Mouse (Mus musculus) liver, adult 2 months (tissue): Measurements from ENCODE around the gene Mylk4. TPM values are rescaled to one million over a fixed set of nuclear protein-coding genes. Genes with fewer than 3 reads are reported as not detected.

ENCODE experiments used
- DNase-seq: peaks from one replicate; pipeline ENCODE4 v3.0.0-alpha.2; 2011; ENCODE audit warnings: low read depth, low spot score; ENCODE audit errors: extremely low read depth
- H3K27ac ChIP-seq: fragments of 200-500 bp; replicated peaks from 2 replicates; pipeline ENCODE4 v1.5.1; 2012; ENCODE audit warnings: low read depth, mild to moderate bottlenecking, control low read depth, inconsistent platforms, low read length; ENCODE audit not compliant: insufficient read depth
- H3K27me3 ChIP-seq: fragments of 200-500 bp; 2 replicates; pipeline ENCODE4 v1.6.1; 2012; ENCODE audit warnings: mild to moderate bottlenecking, moderate library complexity, low read length, inconsistent platforms; ENCODE audit not compliant: control insufficient read depth, insufficient read depth
- H3K36me3 ChIP-seq: fragments of 200-500 bp; 2 replicates; pipeline ENCODE4 v1.6.1; 2012; ENCODE audit warnings: low read length, inconsistent platforms; ENCODE audit not compliant: control insufficient read depth, insufficient read depth
- H3K4me1 ChIP-seq: fragments of 200-500 bp; 2 replicates; pipeline ENCODE4 v1.6.1; 2011; ENCODE audit warnings: low read length; ENCODE audit not compliant: control insufficient read depth, insufficient read depth
- H3K4me3 ChIP-seq: fragments of 200-500 bp; 2 replicates; pipeline ENCODE4 v1.5.1; 2011; ENCODE audit warnings: low read depth, mild to moderate bottlenecking, control low read depth, low read length, moderate library complexity; ENCODE audit not compliant: insufficient read depth
- H3K79me2 ChIP-seq: fragments of 200-500 bp; 2 replicates; pipeline ENCODE4 v1.6.1; 2012; ENCODE audit warnings: inconsistent platforms, mild to moderate bottlenecking, low read length, moderate library complexity; ENCODE audit not compliant: control insufficient read depth, insufficient read depth
- H3K9ac ChIP-seq: fragments of 200-500 bp; 2 replicates; pipeline ENCODE4 v1.6.1; 2012; ENCODE audit warnings: low read depth, mild to moderate bottlenecking, control low read depth, inconsistent platforms, low read length
- CTCF ChIP-seq: fragments of 200-500 bp; IDR thresholded peaks from 2 replicates; pipeline ENCODE4 v1.5.1; 2011; ENCODE audit warnings: low read depth, low read length, control low read depth
- POLR2A ChIP-seq: fragments of 200-500 bp; IDR thresholded peaks from 2 replicates; pipeline ENCODE4 v1.6.1; 2011; ENCODE audit warnings: low read length, control low read depth; ENCODE audit not compliant: insufficient read depth; ENCODE audit errors: extremely low read depth
- WGBS: fragments of 180-500 bp; shearing (Covaris S2); methylation state at CpG from one replicate; pipeline ENCODE4 v1.1.7; 2018; 5-methylcytosine and 5-hydroxymethylcytosine counted together
- polyA plus RNA-seq: library from polyadenylated mRNA; depleted of rRNA; stranded (reverse); fragments of >200 nt; gene quantifications from 2 replicates; pipeline ENCODE4 v1.2.3, GENCODE M21; 2012
- total RNA-seq: library from RNA; depleted of rRNA; stranded (reverse); fragments of >200 nt; gene quantifications from 2 replicates; pipeline ENCODE4 v1.2.3, GENCODE M21; 2014

The Mylk4 gene
- total and polyA plus RNA-seq, 2 experiments: 0.37 TPM; not detected in 1

DNA sequence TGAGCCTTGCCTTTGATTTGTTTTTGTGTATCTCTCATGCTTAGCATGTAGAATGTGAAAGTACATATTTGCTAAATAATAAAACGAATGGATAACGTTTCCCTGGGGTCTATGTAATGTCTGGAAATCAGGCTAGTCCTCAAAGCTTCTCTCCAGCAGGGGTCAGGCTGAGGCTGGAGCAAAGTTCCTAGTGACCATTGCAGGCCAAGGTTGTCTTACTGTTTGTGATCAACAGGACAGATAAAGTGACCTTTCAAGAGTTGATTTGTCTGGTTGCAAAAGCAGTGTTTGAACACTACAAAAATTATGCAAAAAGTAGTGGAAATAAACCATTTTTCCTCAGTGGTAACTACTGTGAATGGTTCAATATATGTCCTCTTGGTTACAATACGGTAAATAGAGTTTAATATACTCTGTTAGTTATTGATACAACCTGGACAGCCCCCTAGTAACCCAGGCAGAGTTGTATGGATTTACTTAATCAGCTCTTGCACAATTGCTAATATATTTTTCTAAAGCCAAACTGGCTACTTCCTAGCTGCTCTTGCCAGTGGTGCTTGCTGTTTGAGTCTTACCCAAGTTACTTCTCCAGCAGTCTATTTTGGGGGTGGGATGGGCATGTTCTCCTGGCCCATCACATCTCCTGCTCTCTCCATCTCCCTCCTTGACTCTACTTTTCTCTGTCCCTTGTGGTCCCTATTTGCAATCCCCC, 43.5 kb upstream of the Mylk4 start:
- Histone ChIP-seq H3K4me3 (no peak overlapping the region), H3K9ac (peak overlapping the region; percentile 41; the same call in 1 of the 2 replicates), H3K27me3 (no peaks in the 10 kb centered on the region), H3K4me1 (peaks cover 28% of the 10 kb centered on the region), H3K79me2 (no peaks in the 10 kb centered on the region), H3K27ac (peak overlapping the region; percentile 95), H3K36me3 (0 out of 2 replicates have a peak, but pooled peaks cover 2% of the 10 kb centered on the region)
- WGBS: 20% methylated on average over 3 of the region's 3 CpGs
- TF ChIP-seq CTCF: peak; percentile 51; the same call in 1 of the 2 replicates
- TF ChIP-seq POLR2A: no peak
- peak; percentile 95 for DNase-seq

DNA sequence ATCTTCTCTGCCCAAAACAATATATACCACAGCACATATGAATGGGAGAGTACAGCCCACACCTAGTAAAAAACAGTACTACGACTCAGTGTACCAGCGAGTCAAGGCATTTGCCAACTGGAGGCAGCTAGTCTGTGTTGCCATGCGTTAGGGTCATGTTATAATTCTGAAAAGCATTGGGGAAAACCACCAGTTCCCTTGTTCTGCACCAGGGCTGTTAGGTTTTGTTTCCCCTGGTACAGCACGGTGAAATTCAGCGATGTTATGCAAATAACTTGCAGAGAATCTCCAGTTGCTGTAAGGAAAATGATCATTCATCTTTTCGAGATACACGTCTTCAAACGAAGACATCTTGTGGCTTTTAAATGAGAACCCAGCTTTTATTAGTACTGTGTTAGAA, 41.8 kb upstream of the Mylk4 start:
- Histone ChIP-seq H3K36me3 (peaks cover 5% of the 10 kb centered on the region), H3K4me1 (peaks cover 33% of the 10 kb centered on the region), H3K79me2 (no peaks in the 10 kb centered on the region), H3K27me3 (no peaks in the 10 kb centered on the region), H3K9ac (no peak overlapping the region), H3K27ac (peak overlapping the region; percentile 82), H3K4me3 (no peak overlapping the region)
- TF ChIP-seq POLR2A (no peak), CTCF (no peak)
- WGBS: 79% methylated on average over 8 of the region's 8 CpGs
- no peak for DNase-seq

DNA sequence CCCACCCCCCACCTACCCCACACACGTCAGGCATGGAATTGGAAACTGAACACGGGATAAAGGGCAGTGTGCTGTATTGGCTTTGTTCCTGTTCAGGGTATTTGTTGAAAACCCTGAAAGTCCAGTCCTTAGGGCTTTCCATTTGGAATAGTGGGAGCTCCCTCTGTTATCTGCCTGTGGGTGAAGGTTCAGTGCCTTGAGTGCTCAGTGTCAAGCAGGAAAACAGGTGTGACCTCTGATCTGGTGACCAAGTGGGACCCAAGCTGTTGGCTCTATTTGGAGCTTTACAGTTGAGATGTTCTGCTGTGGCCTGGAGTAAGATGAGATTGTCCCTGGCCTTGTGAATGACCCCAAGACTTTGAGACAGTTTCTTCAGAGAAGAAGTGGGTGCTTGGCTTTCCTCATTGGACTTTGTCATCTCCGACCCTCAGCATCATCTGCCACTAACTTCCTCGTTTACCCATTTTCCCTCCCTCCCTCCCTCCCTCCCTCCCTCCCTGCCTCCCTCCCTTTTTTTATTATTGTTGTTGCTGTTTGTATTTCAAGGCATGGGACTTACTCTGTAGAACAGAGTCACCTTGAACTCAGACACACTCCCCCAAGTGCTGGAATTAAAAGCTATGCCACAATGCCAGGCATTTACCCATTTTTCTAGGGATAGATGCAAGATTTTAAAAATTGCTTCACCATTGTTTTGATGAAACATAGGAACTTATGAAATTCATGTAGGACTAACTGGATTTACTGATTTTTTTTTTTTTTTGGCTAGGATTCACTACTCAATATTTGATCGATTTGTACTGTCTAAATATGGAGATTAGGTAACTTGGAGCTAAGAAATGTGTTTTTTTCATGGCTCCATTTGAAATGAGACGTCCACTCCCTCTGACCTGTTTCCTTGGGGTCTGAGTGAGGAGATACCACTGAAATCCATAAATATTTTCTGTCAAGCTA, 40.9 kb upstream of the Mylk4 start:
- TF ChIP-seq POLR2A (no peak), CTCF (no peak)
- Histone ChIP-seq H3K4me1 (peaks cover 33% of the 10 kb centered on the region), H3K9ac (no peak overlapping the region), H3K79me2 (no peaks in the 10 kb centered on the region), H3K4me3 (no peak overlapping the region), H3K27me3 (no peaks in the 10 kb centered on the region), H3K36me3 (peaks cover 5% of the 10 kb centered on the region), H3K27ac (peak overlapping the region; percentile 88)
- DNase-seq: peak; percentile 100
- WGBS: 17% methylated on average over 6 of the region's 6 CpGs

DNA sequence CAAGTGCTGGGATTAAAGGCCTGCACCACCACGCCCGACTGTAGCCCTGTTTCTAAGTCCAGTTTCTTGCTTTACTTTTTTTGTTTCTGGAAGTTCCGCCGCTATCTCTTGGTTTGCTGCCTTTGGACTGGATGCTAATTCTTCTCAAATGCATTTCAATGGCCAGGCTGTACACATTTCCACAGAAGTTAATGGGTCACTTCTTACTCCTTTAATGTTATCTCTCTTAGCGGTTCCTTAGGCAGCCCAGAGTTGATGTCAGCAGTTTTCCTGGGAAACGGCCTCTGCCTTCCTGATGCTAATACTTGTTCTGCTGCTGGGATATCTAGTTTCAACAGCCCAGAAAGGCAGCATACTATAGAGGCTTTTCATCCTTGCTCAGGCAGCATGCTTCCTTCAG, 39.4 kb upstream of the Mylk4 start:
- Histone ChIP-seq H3K27me3 (no peaks in the 10 kb centered on the region), H3K4me1 (peaks cover 33% of the 10 kb centered on the region), H3K36me3 (peaks cover 13% of the 10 kb centered on the region), H3K9ac (no peak overlapping the region), H3K27ac (peak overlapping the region; percentile 64), H3K4me3 (no peak overlapping the region), H3K79me2 (no peaks in the 10 kb centered on the region)
- TF ChIP-seq CTCF: no peak
- no peak for TF ChIP-seq POLR2A
- 71% methylated on average over 6 of the region's 6 CpGs for WGBS
- peak; percentile 22 for DNase-seq

DNA sequence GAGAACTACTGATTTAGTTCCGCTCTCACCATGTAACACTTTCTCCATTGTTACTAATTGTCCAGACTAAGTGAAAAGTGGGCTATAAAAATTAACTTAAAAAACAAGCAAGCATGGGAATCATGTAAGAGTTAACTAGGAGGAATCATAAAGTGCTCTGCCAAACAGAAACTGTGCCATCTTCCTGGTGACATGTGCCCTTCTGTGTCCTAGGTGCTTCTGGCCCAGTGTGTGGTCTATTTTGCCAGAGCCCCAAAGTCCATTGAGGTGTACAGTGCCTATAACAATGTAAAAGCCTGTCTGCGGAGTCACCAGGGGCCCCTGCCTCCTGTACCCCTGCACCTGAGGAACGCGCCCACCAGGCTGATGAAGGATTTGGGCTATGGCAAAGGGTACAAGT, 37.9 kb upstream of the Mylk4 start:
- Histone ChIP-seq H3K4me3 (no peak overlapping the region), H3K79me2 (no peaks in the 10 kb centered on the region), H3K36me3 (peaks cover 23% of the 10 kb centered on the region), H3K9ac (no peak overlapping the region), H3K4me1 (peaks cover 26% of the 10 kb centered on the region), H3K27ac (peak overlapping the region; percentile 76), H3K27me3 (no peaks in the 10 kb centered on the region)
- 83% methylated on average over 4 of the region's 4 CpGs for WGBS
- peak; percentile 92 for DNase-seq
- TF ChIP-seq POLR2A: no peak
- no peak for TF ChIP-seq CTCF
